Mouse (Mus musculus): ENCODE measurements around the gene Arl10. TPM values are rescaled to one million over a fixed set of nuclear protein-coding genes. Genes with fewer than 3 reads are reported as not detected.
"Not testable (repeated sequence)": the region's sequence is repeated elsewhere in the genome, so short reads cannot be mapped to it uniquely, and the experiment has no call there.

Gene Arl10
- total RNA-seq, 4 experiments from 2014 or later = 28.2 to 37.2 (median 30.9) TPM

- no peak for DNase-seq (ENCODE audit: low spot score in 2 of 2)
Measured at GRCm38 (mm10) chr13:54582126-54582525, 7.3 kb downstream of the Arl10 start.

- DNase-seq (ENCODE audit: low spot score in 2 of 2) = no peak
Measured at GRCm38 (mm10) chr13:54582860-54583259, 8.0 kb downstream of the Arl10 start.

DNA sequence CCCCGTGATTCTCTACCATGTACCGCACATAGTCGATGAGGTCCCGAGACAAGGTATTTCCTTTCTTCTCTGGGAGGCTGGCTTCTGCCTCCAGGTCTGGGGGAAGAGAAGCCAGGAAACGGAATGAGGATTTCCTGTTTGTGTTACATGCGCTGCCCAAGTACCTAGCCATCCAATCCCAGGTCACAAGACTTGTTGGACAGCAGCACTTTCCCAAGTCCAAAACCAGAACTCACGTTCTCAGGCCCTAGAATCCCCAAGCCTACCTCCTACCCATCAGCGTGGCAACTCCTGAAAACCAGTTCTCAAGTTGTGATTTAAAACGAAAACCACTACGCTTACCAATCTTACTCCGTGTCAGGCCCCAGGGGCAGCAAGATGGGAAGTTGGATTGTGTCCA, 11.0 kb downstream of the Arl10 start:
- no peak for DNase-seq (ENCODE audit: low spot score in 2 of 2)

- DNase-seq (ENCODE audit: low spot score in 2 of 2) = no peak
Measured at GRCm38 (mm10) chr13:54589414-54589995, 14.7 kb downstream of the Arl10 start.

DNA sequence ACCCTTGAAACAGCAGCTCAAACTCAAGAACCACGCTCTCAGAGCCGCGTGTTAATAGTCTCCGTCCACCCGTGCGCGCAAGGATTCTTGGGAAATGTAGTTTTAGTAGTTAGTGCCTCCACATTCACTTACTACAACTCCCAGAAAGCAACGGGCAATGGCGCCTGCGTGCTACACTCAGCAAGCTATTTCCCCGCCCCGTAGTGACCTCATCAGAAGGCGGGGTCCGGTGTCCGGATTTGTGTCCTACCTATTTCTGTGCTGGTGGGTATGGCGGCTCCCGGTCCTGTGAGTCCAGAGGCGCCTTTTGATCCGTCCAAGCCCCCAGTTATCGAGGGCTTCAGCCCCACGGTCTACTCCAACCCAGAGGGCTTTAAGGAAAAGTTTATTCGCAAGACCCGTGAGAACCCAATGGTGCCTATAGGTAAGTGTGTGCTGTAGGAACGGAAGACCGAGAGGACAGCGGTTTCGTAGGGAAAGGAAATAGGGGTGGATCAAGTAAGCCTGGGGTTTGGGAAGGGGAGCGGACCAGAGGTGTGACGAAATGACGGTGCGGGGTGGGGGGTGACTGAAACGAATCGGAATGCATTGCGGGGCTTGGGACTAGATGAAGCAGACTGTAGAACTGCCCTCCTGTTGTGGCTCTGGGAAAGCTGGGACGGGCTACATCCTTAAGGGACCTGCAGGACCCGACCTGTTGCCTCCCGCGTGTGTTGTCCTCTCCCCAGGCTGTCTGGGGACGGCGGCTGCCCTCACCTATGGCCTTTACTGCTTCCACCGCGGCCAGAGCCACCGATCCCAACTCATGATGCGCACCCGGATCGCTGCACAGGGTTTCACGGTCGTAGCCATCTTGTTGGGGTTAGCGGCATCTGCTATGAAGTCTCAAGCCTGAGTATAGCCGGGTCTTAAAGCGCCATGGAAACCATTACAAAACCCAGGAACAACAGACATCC, 15.5 kb downstream of the Arl10 start, which contains the start of the genes Nop16 and Higd2a:
TSS of gene Nop16 (minus strand) at position 95 of the 956 bp plus-strand sequence.
TSS of gene Higd2a (plus strand) at position 212 of the 956 bp plus-strand sequence.
- DNase-seq (ENCODE audit: low spot score in 2 of 2) = peak; percentile 97

- DNase-seq (ENCODE audit: low spot score in 2 of 2) = no peak
Measured at GRCm38 (mm10) chr13:54591776-54592356, 17.1 kb downstream of the Arl10 start.

GRCm38 (mm10) chr13:54593617-54594016, 18.8 kb downstream of the Arl10 start:
- DNase-seq (ENCODE audit: low spot score in 2 of 2) = no peak

- no peak for DNase-seq (ENCODE audit: low spot score in 2 of 2)
Measured at GRCm38 (mm10) chr13:54596107-54596690, 21.4 kb downstream of the Arl10 start.

GRCm38 (mm10) chr13:54596870-54597269, 22.1 kb downstream of the Arl10 start:
- DNase-seq (ENCODE audit: low spot score in 2 of 2) = no peak

- no peak for DNase-seq (ENCODE audit: low spot score in 2 of 2)
Measured at GRCm38 (mm10) chr13:54598622-54599143, 23.9 kb downstream of the Arl10 start.

DNA sequence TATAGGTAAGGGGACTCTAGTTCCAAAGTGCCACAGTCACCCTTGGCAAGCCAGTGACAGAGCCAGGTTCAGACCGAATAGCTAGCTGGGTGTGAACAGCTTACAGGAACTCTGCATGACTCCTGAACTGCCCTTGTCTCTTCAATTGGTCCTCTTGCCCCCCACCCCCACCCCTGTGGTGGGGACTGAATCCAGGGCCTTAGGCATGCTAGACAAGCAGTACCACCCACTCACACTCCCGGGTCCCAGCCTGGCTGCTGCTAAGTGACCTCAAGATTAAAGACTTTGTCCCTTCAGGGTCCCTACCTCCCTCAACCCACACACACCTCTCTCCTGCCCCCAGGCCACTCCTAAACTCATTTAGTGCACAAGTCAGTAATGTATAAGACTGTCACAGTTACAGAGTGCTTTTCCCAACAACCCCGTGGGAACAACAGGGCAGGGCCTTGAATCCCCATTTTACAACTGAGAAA, 27.9 kb downstream of the Arl10 start:
- DNase-seq (ENCODE audit: low spot score in 2 of 2) = no peak

DNA sequence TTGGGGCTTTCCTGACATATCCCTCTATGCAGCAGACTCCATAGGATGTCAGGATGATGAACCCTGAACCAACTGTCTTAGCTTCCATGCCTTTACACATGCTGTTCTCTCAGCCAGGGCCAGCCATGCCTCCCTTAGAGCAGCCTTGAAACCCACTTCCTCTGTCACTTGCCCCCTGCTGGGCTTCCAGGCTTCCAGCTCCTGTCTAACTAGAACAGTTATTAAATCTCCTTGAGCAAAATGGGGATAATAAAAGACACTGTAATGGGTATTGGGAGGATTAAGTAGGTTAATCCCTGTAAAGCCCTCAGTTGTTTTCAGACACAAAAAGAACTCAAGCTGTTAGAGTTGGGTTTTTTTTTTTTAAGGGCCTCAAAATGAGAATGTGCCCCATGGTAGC, 28.7 kb downstream of the Arl10 start:
- DNase-seq (ENCODE audit: low spot score in 2 of 2) = no peak

GRCm38 (mm10) chr13:54604221-54604620, 29.4 kb downstream of the Arl10 start:
- no peak for DNase-seq (ENCODE audit: low spot score in 2 of 2)

DNA sequence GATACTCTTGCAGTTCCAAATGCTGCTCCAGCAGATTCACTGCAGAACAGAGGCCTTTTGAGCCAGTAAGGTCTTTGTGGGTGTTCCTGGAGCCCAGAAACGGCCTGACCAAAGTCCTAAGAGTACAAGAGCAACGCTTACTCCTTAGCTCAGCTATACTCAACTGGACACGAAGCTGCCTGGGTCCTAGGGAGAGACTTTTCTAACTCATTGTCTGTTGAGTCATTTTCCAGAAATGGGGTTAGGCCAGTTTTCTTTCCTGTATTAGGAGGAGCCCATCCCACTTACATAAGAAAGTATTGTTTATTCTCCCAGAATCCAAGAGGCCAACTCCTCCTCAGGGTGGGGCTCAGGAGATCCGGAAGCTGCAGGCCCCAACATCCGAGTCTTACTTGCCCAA, 30.6 kb downstream of the Arl10 start:
- no peak for DNase-seq (ENCODE audit: low spot score in 2 of 2)

DNA sequence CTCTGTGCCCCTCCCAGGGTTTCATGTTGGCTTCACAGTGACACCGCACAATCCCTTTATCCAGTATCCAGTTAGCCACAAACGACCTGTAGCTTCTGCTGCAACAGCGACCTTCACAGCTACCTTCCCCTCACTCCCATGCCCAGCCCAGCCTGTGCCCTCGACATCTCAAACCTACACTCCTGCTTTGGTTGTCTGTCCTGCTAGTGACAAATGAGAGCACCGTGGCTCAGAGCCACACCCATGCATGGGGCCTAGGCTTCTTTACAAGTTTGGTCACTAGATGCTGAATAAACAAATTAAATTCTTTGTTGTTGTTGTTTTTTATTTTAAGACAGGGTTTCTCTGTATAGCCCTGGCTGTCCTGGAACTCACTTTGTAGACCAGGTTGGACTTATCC, 32.4 kb downstream of the Arl10 start:
- DNase-seq (ENCODE audit: low spot score in 2 of 2) = no peak

- no peak for DNase-seq (ENCODE audit: low spot score in 2 of 2)
Measured at GRCm38 (mm10) chr13:54608002-54608401, 33.2 kb downstream of the Arl10 start.

GRCm38 (mm10) chr13:54608666-54609065, 33.9 kb downstream of the Arl10 start:
- DNase-seq (ENCODE audit: low spot score in 2 of 2) = peak in 1 of 2 experiments; percentile 42

DNA sequence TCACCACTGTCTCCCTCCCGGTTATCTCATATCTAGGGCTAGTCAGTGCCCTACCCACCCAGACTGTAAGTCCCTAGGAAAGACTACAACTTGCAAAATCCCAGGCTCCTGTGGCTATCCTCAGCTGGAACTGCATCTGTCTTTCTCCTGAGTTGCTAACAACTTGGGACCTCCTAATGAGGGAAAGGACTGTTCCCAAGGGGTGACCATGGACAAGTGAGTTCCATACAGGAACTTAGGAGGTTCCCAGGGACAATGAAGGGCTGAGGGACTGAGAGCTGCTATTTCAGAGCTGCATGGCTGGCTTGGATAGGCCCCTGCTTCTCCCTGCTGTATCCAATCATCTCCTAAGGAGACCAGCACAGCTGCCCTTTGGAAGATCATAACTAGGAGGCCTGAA, 34.5 kb downstream of the Arl10 start:
- DNase-seq (ENCODE audit: low spot score in 2 of 2) = no peak

DNA sequence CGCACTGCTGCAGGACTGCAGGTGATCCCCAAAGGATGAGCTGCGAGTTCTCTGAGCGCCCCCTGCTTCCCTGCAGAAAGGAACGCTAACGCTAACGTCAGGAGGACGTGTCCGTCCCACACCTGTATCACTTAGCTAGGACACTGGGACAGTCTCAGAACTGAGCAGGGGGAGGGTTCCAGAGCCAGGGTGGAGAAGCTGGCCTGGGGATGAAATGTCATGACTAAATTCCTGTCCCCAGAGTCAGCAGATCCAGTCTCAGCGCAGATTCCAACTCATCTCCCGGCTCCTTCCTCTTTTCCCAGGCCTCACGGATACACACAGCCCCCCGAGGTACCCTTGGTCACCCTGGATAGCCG, 35.8 kb downstream of the Arl10 start:
- no peak for DNase-seq (ENCODE audit: low spot score in 2 of 2)

DNA sequence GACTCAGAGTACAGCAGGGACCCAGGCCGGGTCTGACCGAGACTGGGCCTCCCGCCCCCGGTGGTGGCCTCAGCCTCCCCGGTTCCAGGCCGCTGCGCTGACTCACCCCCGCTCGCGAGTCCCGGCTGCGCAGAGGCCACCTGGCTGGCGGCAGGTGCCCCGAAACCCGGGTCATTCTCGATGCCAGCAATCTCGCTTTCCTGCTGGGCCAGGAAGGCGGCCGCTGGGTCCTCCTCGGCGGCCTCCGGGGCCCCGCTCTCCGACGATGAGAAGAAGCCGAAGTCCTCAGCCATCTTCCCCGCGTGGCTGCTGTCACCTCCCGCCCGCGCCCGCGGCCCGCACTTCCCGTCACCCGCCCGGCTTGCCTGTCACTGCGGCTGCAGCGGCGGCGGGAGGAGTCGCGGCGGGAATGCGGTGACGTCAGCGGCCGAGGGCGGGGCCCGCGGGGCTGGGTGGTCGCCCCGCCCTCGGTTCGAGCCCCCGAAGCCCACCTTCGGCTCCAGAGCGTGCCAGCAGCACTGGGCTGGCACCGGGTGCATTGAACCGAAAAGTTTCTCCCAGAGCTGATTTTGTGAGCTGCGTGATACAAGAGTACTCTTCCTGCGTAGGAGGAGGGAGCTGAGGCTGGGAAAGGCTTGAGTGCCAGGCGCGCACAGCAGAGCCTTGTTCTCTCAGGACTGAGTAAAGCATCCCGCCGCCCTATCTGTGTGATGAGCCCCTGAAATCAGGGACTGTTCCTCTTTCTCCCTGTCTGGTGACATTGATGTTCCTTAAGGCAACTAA, 36.3 kb downstream of the Arl10 start, which contains the start of gene Cltb:
TSS of gene Cltb (minus strand) at position 373 of the 783 bp plus-strand sequence.
- DNase-seq (ENCODE audit: low spot score in 2 of 2) = peak; percentile 76 to 87

DNA sequence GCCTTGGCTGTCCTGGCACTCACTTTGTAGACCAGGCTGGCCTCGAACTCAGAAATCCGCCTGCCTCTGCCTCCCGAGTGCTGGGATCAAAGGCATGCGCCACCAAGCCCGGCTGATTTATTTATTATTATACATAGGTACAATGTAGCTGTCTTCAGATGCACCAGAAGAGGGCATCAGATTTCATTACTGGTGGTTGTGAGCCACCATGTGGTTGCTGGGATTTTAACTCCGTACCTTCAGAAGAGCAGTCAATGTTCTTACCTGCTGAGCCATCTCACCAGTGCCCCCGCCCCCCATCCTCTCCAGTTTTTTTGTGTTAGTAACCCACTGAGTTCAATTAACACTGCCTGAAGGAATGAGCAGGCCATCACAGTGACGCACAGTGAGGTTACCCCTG, 38.3 kb downstream of the Arl10 start:
- not testable (repeated sequence) for DNase-seq (ENCODE audit: low spot score in 2 of 2)

Data from layer of hippocampus, adult 8-10 months (tissue).